Mouse (Mus musculus): Measurements from ENCODE around the gene Cacng6. TPM values are rescaled to one million over a fixed set of nuclear protein-coding genes. Genes with fewer than 3 reads are reported as not detected.

Gene Cacng6
- polyA plus RNA-seq, 1 experiment = 15.0 TPM

DNA sequence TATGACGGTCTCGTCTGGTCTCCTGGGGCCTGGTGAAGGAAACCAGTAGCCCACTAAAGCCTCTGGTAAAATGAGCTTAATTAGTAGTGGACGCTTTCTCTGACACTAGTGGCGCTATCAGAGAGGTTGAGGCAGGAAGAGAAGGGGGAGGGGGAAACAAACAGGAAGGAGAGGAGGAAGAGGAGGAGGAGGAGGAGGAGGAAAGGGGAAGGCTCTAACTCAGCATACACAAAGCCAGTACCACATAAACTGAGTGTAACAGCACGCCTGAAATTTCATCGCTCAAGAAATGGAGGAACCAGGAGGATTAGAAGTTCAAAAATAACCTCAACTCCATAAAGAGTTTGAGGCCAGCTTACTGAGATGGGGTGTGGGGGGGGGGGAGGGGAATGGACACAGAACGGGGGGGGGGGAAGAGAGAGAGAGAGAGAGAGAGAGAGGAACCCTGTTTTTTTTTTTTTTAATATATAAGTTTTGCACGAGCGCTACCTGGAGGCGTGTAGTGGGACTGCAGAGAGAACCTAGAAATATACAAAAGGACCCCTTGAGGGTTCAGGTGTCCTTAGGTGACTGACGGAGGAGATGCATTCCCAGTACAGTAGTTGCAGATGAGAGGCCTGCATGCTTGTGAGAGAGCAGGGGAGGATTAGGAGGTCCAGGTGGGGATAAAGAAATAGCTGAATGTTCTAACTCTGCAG lies 29.6 kb downstream of the Cacng6 start:
- Histone ChIP-seq H3K27me3 (ENCODE audit: control insufficient read depth, insufficient read depth, insufficient read length) (no peaks in the 10 kb centered on the region), H3K4me3 (no peak overlapping the region)
- no peak for TF ChIP-seq MAX (IDR thresholded peaks at IDR 0.05; ENCODE audit: low read depth)
- no peak for TF ChIP-seq REST (IDR thresholded peaks at IDR 0.05; ENCODE audit: insufficient read depth, insufficient read length)
- TF ChIP-seq CEBPB (IDR thresholded peaks at IDR 0.05; ENCODE audit: insufficient read depth, poor library complexity, severe bottlenecking) = no peak
- TF ChIP-seq POLR2AphosphoS2 (IDR thresholded peaks at IDR 0.05; ENCODE audit: insufficient read length, low read depth) = no peak

GRCm38 (mm10) chr7:3457111-3457840 lies 33.3 kb downstream of the Cacng6 start:
- H3K27me3 ChIP-seq (ENCODE audit: control insufficient read depth, insufficient read depth, insufficient read length) = no peaks in the 10 kb centered on the region
- H3ac ChIP-seq (ENCODE audit: control insufficient read depth, insufficient read length) = no peak overlapping the region
- TF ChIP-seq TCF12 (IDR thresholded peaks at IDR 0.05; ENCODE audit: insufficient read depth, poor library complexity, severe bottlenecking) = no peak
- H3K4me2 ChIP-seq (ENCODE audit: low read depth) = no peak overlapping the region
- H3K36me3 ChIP-seq (ENCODE audit: control insufficient read depth, insufficient read depth) = no peaks in the 10 kb centered on the region
- H3K4me3 ChIP-seq = no peak overlapping the region
- no peaks in the 10 kb centered on the region for H3K79me2 ChIP-seq (ENCODE audit: control insufficient read depth, insufficient read depth)

More for the DNA sequence above, 29.6 kb downstream of the Cacng6 start:
- no peak overlapping the region for H3ac ChIP-seq (ENCODE audit: control insufficient read depth, insufficient read length)
- no peaks in the 10 kb centered on the region for H3K79me2 ChIP-seq (ENCODE audit: control insufficient read depth, insufficient read depth)
- no peak overlapping the region for H3K4me2 ChIP-seq (ENCODE audit: low read depth)
- H3K36me3 ChIP-seq (ENCODE audit: control insufficient read depth, insufficient read depth) = no peaks in the 10 kb centered on the region

GRCm38 (mm10) chr7:3457841-3458217 lies 33.8 kb downstream of the Cacng6 start:
- TF ChIP-seq E2F4 (IDR thresholded peaks at IDR 0.05; ENCODE audit: insufficient read depth) (no peak), SRF (IDR thresholded peaks at IDR 0.05; ENCODE audit: control insufficient read depth, insufficient read length, low read depth) (no peak), REST (IDR thresholded peaks at IDR 0.05; ENCODE audit: insufficient read depth, insufficient read length) (no peak), USF1 (IDR thresholded peaks at IDR 0.05; ENCODE audit: low read depth) (no peak), MYOG (IDR thresholded peaks at IDR 0.05; ENCODE audit: control insufficient read depth in 1 of 3, insufficient read depth in 1 of 3, insufficient read length in 2 of 3, low read depth in 2 of 3) (no peak), MAX (IDR thresholded peaks at IDR 0.05; ENCODE audit: low read depth) (no peak), POLR2AphosphoS2 (IDR thresholded peaks at IDR 0.05; ENCODE audit: insufficient read length, low read depth) (no peak), TCF12 (IDR thresholded peaks at IDR 0.05; ENCODE audit: insufficient read depth, poor library complexity, severe bottlenecking) (no peak), CEBPB (IDR thresholded peaks at IDR 0.05; ENCODE audit: insufficient read depth, poor library complexity, severe bottlenecking) (no peak), MYOD1 (IDR thresholded peaks at IDR 0.05; ENCODE audit: control insufficient read depth in 1 of 3, insufficient read length in 2 of 3, low read depth in 2 of 3) (no peak), TCF3 (IDR thresholded peaks at IDR 0.05; ENCODE audit: insufficient read length, low read depth) (no peak), POLR2A (IDR thresholded peaks at IDR 0.05; ENCODE audit: insufficient read length, low read depth) (no peak)
- H3K27me3 ChIP-seq (ENCODE audit: control insufficient read depth, insufficient read depth, insufficient read length) = no peaks in the 10 kb centered on the region
- H3K79me2 ChIP-seq (ENCODE audit: control insufficient read depth, insufficient read depth) = no peaks in the 10 kb centered on the region
- H3ac ChIP-seq (ENCODE audit: control insufficient read depth, insufficient read length) = no peak overlapping the region
- no peaks in the 10 kb centered on the region for H3K36me3 ChIP-seq (ENCODE audit: control insufficient read depth, insufficient read depth)
- no peak overlapping the region for H3K4me3 ChIP-seq
- no peak overlapping the region for H3K4me2 ChIP-seq (ENCODE audit: low read depth)

- Histone ChIP-seq H3ac (ENCODE audit: control insufficient read depth, insufficient read length) (no peak overlapping the region), H3K4me2 (ENCODE audit: low read depth) (no peak overlapping the region), H3K27me3 (ENCODE audit: control insufficient read depth, insufficient read depth, insufficient read length) (no peaks in the 10 kb centered on the region), H3K36me3 (ENCODE audit: control insufficient read depth, insufficient read depth) (no peaks in the 10 kb centered on the region), H3K79me2 (ENCODE audit: control insufficient read depth, insufficient read depth) (no peaks in the 10 kb centered on the region), H3K4me3 (no peak overlapping the region)
- TF ChIP-seq USF1 (IDR thresholded peaks at IDR 0.05; ENCODE audit: low read depth) (no peak), MYOD1 (IDR thresholded peaks at IDR 0.05; ENCODE audit: control insufficient read depth in 1 of 3, insufficient read length in 2 of 3, low read depth in 2 of 3) (no peak), CEBPB (IDR thresholded peaks at IDR 0.05; ENCODE audit: insufficient read depth, poor library complexity, severe bottlenecking) (no peak), TCF12 (IDR thresholded peaks at IDR 0.05; ENCODE audit: insufficient read depth, poor library complexity, severe bottlenecking) (no peak), TCF3 (IDR thresholded peaks at IDR 0.05; ENCODE audit: insufficient read length, low read depth) (no peak), POLR2A (IDR thresholded peaks at IDR 0.05; ENCODE audit: insufficient read length, low read depth) (no peak), MAX (IDR thresholded peaks at IDR 0.05; ENCODE audit: low read depth) (no peak), E2F4 (IDR thresholded peaks at IDR 0.05; ENCODE audit: insufficient read depth) (no peak), MYOG (IDR thresholded peaks at IDR 0.05; ENCODE audit: control insufficient read depth in 1 of 3, insufficient read depth in 1 of 3, insufficient read length in 2 of 3, low read depth in 2 of 3) (no peak)
Observed at GRCm38 (mm10) chr7:3460261-3460660, 36.3 kb downstream of the Cacng6 start.

DNA sequence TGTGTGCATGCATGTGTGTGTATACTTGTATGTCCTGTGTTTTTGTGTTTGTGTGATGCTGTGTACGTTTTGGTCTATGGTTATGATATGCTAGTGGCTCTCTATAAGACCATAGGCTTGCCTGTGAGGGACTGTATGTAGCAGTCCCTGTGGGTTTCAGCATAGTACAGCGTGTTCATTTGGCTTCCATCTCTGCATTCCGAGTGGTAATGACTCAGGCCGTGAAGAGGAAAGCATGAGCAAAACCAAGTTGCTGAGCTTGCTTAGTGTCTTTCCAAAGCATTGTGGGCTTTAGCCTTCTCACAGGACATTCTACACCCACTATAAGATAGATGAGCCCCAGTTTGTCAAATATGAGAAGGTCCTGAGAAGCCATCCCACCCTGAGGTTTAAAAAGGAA lies 39.3 kb downstream of the Cacng6 start:
- Histone ChIP-seq H3K4me3 (no peak overlapping the region), H3K4me2 (ENCODE audit: low read depth) (no peak overlapping the region), H3ac (ENCODE audit: control insufficient read depth, insufficient read length) (no peak overlapping the region), H3K27me3 (ENCODE audit: control insufficient read depth, insufficient read depth, insufficient read length) (no peaks in the 10 kb centered on the region), H3K36me3 (ENCODE audit: control insufficient read depth, insufficient read depth) (no peaks in the 10 kb centered on the region), H3K79me2 (ENCODE audit: control insufficient read depth, insufficient read depth) (no peaks in the 10 kb centered on the region)
- TF ChIP-seq MAX (IDR thresholded peaks at IDR 0.05; ENCODE audit: low read depth) (no peak), MYOG (IDR thresholded peaks at IDR 0.05; ENCODE audit: control insufficient read depth in 1 of 3, insufficient read depth in 1 of 3, insufficient read length in 2 of 3, low read depth in 2 of 3) (no peak), POLR2AphosphoS2 (IDR thresholded peaks at IDR 0.05; ENCODE audit: insufficient read length, low read depth) (no peak), TCF12 (IDR thresholded peaks at IDR 0.05; ENCODE audit: insufficient read depth, poor library complexity, severe bottlenecking) (no peak), CEBPB (IDR thresholded peaks at IDR 0.05; ENCODE audit: insufficient read depth, poor library complexity, severe bottlenecking) (no peak), REST (IDR thresholded peaks at IDR 0.05; ENCODE audit: insufficient read depth, insufficient read length) (no peak), USF1 (IDR thresholded peaks at IDR 0.05; ENCODE audit: low read depth) (no peak), MYOD1 (IDR thresholded peaks at IDR 0.05; ENCODE audit: control insufficient read depth in 1 of 3, insufficient read length in 2 of 3, low read depth in 2 of 3) (no peak), POLR2A (IDR thresholded peaks at IDR 0.05; ENCODE audit: insufficient read length, low read depth) (no peak)

Data from myocyte (in vitro differentiated cells).